Mouse (Mus musculus) limb, embryonic 11.5 days (tissue): ENCODE measurements at regions not wholly inside any gene's neighbourhood (a gene's known extent, or its start where the extent isn't known, plus 50 kb on each side); places are given as distances from the start of the nearest gene placed in this dataset.
A peak's percentile ranks its signal among the peaks of the same experiment; 100 is the strongest.

ENCODE experiments used
- ATAC-seq: fragments of 200-750 bp; cut with Nextera tagmentation; 2 replicates; pipeline ENCODE4 v1.8.0; 2017; ENCODE audit warnings: low read depth; ENCODE audit not compliant: insufficient number of reproducible peaks, low FRiP score, low TSS enrichment
- DNase-seq: peaks from one replicate; pipeline ENCODE4 v3.0.0-alpha.2; 2015; ENCODE audit warnings: low spot score
- H3K27ac ChIP-seq: fragments of 300-500 bp; sonication (generic); replicated peaks from 2 replicates; pipeline ENCODE4 v1.5.1; 2014; ENCODE audit warnings: low read depth, mild to moderate bottlenecking, low read length
- H3K27me3 ChIP-seq: fragments of 300-500 bp; sonication (generic); 2 replicates; pipeline ENCODE4 v1.6.1; 2014; ENCODE audit warnings: mild to moderate bottlenecking, low read length, mixed read lengths; ENCODE audit not compliant: control insufficient read depth, insufficient read depth
- H3K36me3 ChIP-seq: fragments of 300-500 bp; sonication (generic); 2 replicates; pipeline ENCODE4 v1.6.1; 2014; ENCODE audit warnings: mild to moderate bottlenecking, low read length, moderate library complexity, mixed read lengths; ENCODE audit not compliant: control insufficient read depth, insufficient read depth
- H3K4me1 ChIP-seq: fragments of 300-500 bp; sonication (generic); 2 replicates; pipeline ENCODE4 v1.6.1; 2014; ENCODE audit warnings: low read length, mixed read lengths; ENCODE audit not compliant: control insufficient read depth, insufficient read depth
- H3K4me2 ChIP-seq: fragments of 300-500 bp; sonication (generic); 2 replicates; pipeline ENCODE4 v1.6.1; 2014; ENCODE audit warnings: low read depth, mild to moderate bottlenecking, moderate library complexity; ENCODE audit not compliant: severe bottlenecking
- H3K4me3 ChIP-seq: fragments of 300-500 bp; sonication (generic); 2 replicates; pipeline ENCODE4 v1.5.1; 2014; ENCODE audit warnings: low read depth, low read length
- H3K9ac ChIP-seq: fragments of 300-500 bp; sonication (generic); 2 replicates; pipeline ENCODE4 v1.6.1; 2014; ENCODE audit warnings: mild to moderate bottlenecking, low read length
- H3K9me3 ChIP-seq: fragments of 300-500 bp; sonication (generic); 2 replicates; pipeline ENCODE4 v1.6.1; 2016; ENCODE audit warnings: low read length; ENCODE audit not compliant: control insufficient read depth
- WGBS: fragments of 180-500 bp; shearing (Covaris S2); extraction: QIAGEN DNeasy Blood & Tissue Kit; methylation state at CpG from one replicate; pipeline ENCODE4 v1.1.7; 2014; 5-methylcytosine and 5-hydroxymethylcytosine counted together

DNA sequence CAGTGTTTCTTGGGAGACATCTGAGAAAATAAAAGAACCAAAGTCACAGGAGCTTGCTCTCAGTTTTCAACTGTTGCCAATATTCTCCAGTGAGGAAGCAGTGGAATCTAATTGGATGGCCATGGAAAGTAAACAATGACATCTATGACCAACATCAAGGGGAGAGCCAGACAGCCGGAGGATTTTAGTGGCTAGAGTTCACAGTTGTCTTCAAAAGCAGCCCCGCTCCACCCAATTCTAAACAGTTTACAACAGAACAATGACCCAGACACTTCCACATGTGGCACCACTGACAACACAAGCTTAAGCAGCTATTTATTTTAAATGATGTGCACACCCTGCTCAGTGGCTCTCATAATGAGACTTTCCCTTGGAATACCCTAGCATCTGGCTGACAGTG, 317.5 kb upstream of the Isx start:
- WGBS, result 58% methylated on average over 2 of the region's 2 CpGs
- Histone ChIP-seq H3K9me3 (no peaks in the 10 kb centered on the region), H3K27ac (no peak overlapping the region), H3K4me3 (no peak overlapping the region), H3K36me3 (no peaks in the 10 kb centered on the region), H3K9ac (no peak overlapping the region), H3K4me1 (no peaks in the 10 kb centered on the region), H3K27me3 (no peaks in the 10 kb centered on the region), H3K4me2 (no peak overlapping the region)
- DNase-seq, result no peak
- no peak for ATAC-seq

GRCm38 (mm10) chr8:74557539-74558464, 315.2 kb upstream of the Isx start:
- Histone ChIP-seq H3K36me3 (no peaks in the 10 kb centered on the region), H3K9me3 (no peaks in the 10 kb centered on the region), H3K4me3 (no peak overlapping the region), H3K4me2 (no peak overlapping the region), H3K4me1 (no peaks in the 10 kb centered on the region), H3K27me3 (no peaks in the 10 kb centered on the region), H3K27ac (no peak overlapping the region), H3K9ac (no peak overlapping the region)
- DNase-seq (no peak), ATAC-seq (peak; percentile 23; the same call in 1 of the 2 replicates)
- WGBS, result 28% methylated on average over 5 of the region's 5 CpGs

DNA sequence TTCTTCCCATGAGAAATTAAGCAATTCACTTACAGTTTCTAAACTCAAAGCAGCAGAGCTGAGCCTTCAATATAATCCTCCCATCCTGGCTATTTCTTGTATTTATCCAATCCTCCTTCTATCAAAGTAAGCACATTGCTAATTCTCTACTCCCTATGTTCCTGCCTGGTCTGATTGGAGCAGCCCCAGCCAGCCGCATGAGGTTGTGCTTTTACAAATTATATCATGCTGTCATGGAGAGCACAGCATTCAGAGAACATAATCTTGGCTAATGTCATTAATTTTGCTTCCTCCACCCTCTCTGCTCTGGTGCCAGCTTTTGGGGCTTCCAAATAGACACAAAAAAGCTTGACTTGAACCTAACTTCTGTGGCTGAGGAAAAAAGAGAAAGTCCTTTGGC, 311.9 kb upstream of the Isx start:
- Histone ChIP-seq H3K27ac (no peak overlapping the region), H3K9ac (no peak overlapping the region), H3K4me1 (no peaks in the 10 kb centered on the region), H3K4me3 (no peak overlapping the region), H3K36me3 (no peaks in the 10 kb centered on the region), H3K9me3 (no peaks in the 10 kb centered on the region), H3K27me3 (no peaks in the 10 kb centered on the region), H3K4me2 (no peak overlapping the region)
- DNase-seq, result no peak
- WGBS, result 71% methylated on average over 1 of the region's 1 CpGs
- ATAC-seq, result no peak
